Mouse (Mus musculus) embryonic facial prominence, embryonic 13.5 days (tissue): ENCODE data around the gene Cgref1. TPM values are rescaled to one million over a fixed set of nuclear protein-coding genes. Genes with fewer than 3 reads are reported as not detected.

Source experiments
- ATAC-seq: fragments of 200-750 bp; cut with Nextera tagmentation; 2 replicates; pipeline ENCODE4 v1.8.0; 2017; ENCODE audit warnings: low read depth; ENCODE audit not compliant: insufficient number of reproducible peaks, insufficient read depth, low FRiP score, low TSS enrichment
- H3K27ac ChIP-seq: fragments of 300-500 bp; sonication (generic); 2 replicates; pipeline ENCODE4 v1.5.1; 2015; ENCODE audit warnings: moderate library complexity, mild to moderate bottlenecking, inconsistent platforms
- H3K27me3 ChIP-seq: fragments of 300-500 bp; sonication (generic); 2 replicates; pipeline ENCODE4 v1.6.1; 2015; ENCODE audit warnings: mild to moderate bottlenecking, inconsistent platforms
- H3K36me3 ChIP-seq: fragments of 300-500 bp; sonication (generic); 2 replicates; pipeline ENCODE4 v1.6.1; 2015; ENCODE audit warnings: mild to moderate bottlenecking, inconsistent platforms
- H3K4me1 ChIP-seq: fragments of 300-500 bp; sonication (generic); 2 replicates; pipeline ENCODE4 v1.6.1; 2015; ENCODE audit warnings: inconsistent platforms
- H3K4me2 ChIP-seq: fragments of 300-500 bp; sonication (generic); 2 replicates; pipeline ENCODE4 v1.6.1; 2015; ENCODE audit warnings: moderate library complexity, mild to moderate bottlenecking, inconsistent platforms
- H3K4me3 ChIP-seq: fragments of 300-500 bp; sonication (generic); 2 replicates; pipeline ENCODE4 v1.5.1; 2015; ENCODE audit warnings: mild to moderate bottlenecking, inconsistent platforms
- H3K9ac ChIP-seq: fragments of 300-500 bp; sonication (generic); 2 replicates; pipeline ENCODE4 v1.6.1; 2015; ENCODE audit warnings: mild to moderate bottlenecking, inconsistent platforms
- H3K9me3 ChIP-seq: fragments of 300-500 bp; sonication (generic); 2 replicates; pipeline ENCODE4 v1.6.1; 2016; ENCODE audit warnings: inconsistent platforms
- WGBS: fragments of 180-500 bp; shearing (Covaris S2); methylation state at CpG from one replicate; pipeline ENCODE4 v1.1.7; 2015; ENCODE audit warnings: mixed read lengths; 5-methylcytosine and 5-hydroxymethylcytosine counted together
- polyA plus RNA-seq: library from polyadenylated mRNA; unstranded; fragments of >200 nt; fragmentation: Nextera tagmentation; extraction: Ambion mirVana; gene quantifications from 2 replicates; pipeline ENCODE4 v1.2.1, GENCODE M21; 2015

Gene Cgref1
- polyA plus RNA-seq, 1 experiment from 2014 or later = 11.5 TPM

DNA sequence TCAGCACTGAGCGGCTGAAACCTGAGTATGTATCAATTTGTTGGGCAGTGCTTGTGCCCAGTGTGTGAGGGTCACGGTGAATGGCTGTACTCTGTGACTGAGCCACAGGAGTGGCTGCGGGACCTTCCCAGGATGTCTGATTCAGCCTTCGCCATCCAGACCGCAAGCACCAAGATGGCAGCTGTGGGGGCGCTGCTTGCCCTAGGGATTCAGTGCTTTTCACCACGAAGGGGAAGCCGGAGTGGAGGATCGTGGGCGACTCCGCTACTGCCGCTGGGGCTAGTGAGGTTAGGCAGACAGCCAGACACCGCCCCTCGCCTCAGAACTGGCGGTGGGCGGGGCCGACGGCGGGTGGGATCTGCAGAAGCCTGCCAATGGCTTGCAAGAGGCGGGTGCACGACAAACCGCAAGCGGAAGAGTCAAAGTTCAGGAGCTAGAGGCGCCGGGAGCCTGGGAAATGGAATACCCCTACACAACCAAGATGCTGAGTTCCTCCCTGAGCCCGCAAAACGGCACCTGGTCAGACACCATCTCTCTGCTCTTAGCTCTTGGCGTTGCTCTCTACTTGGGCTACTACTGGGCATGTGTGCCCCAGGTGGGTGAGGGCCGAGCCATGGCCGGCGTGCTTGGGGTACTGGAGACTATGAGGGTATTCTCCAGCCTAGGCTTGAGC lies 4.4 kb upstream of the Cgref1 start:
- peak overlapping the region; percentile 83 for H3K27ac ChIP-seq
- under 1% methylated on average over 31 of the region's 31 CpGs for WGBS
- H3K9ac ChIP-seq = peak overlapping the region; percentile 61
- peaks cover 30% of the 10 kb centered on the region for H3K36me3 ChIP-seq
- ATAC-seq = peak; percentile 83
- peak overlapping the region; percentile 56 for H3K4me3 ChIP-seq
- H3K9me3 ChIP-seq = no peaks in the 10 kb centered on the region
- peaks cover 16% of the 10 kb centered on the region for H3K27me3 ChIP-seq
- peaks cover 28% of the 10 kb centered on the region for H3K4me1 ChIP-seq
- peak overlapping the region; percentile 89 for H3K4me2 ChIP-seq

DNA sequence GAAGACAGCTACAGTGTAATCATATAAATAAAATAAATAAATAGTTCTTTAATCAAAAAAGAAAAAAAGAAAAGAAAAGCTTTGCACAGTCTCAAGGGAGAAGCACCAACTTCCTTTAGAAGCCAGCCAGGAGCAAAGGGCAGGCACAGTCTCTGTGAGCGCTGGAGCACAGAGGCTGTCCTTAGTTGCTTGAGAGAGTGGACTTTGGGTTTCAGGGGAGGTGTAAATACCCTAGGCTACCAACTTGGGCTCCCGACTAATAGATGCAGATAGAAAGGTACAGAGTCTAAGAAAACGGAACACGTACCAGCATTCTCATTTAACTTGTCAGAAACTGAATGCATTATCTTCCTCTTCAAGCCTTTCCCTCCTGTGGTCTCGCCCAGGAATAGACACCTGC lies 3.2 kb upstream of the Cgref1 start:
- Histone ChIP-seq H3K4me1 (peaks cover 28% of the 10 kb centered on the region), H3K27me3 (peaks cover 21% of the 10 kb centered on the region), H3K36me3 (peaks cover 19% of the 10 kb centered on the region), H3K9me3 (no peaks in the 10 kb centered on the region), H3K4me3 (no peak overlapping the region), H3K4me2 (no peak overlapping the region), H3K9ac (no peak overlapping the region), H3K27ac (no peak overlapping the region)
- 70% methylated on average over 5 of the region's 5 CpGs for WGBS
- no peak for ATAC-seq

DNA sequence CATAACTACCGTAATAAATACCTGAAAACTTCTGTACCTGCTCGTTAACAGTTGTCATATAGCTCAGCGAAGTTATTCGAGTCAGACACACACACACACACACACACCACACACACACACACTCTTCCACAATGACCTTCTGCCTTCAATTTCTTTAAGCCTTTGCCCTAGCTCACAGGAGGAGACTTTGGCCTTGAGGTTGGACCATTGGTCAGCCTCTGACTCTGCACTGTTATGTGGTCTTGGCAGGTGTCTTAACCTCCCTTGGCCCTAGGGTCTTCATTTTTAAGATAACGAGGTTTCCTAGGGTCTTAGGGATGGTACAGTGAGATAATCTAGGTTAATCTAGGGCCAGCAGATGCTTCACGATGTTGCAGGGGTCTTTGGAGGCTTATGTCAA lies 1.0 kb downstream of the Cgref1 start:
- Histone ChIP-seq H3K36me3 (no peaks in the 10 kb centered on the region), H3K4me2 (no peak overlapping the region), H3K27ac (no peak overlapping the region), H3K9ac (no peak overlapping the region), H3K4me3 (no peak overlapping the region), H3K27me3 (peaks cover 21% of the 10 kb centered on the region), H3K9me3 (no peaks in the 10 kb centered on the region), H3K4me1 (peaks cover 16% of the 10 kb centered on the region)
- WGBS = 86% methylated on average over 6 of the region's 6 CpGs
- ATAC-seq = no peak

DNA sequence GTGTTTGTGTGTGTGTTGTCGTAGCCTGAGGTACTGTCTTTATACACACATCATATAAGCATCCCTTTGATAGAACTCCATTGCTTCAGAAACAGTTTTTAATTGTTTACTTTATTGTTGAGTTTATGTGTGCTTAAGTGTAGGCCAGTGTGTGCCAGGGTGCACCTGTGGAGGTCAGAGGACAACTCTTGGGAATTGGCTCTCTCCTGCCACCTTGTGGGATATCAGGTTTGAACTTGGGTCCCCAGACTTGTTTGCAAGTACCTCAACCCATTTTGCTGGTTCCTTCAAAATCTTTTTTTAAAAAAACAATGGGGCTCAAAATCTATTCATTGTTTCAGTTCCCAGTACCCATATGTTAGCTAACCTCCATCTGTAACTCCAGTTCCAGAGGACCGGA lies 2.4 kb downstream of the Cgref1 start:
- Histone ChIP-seq H3K27ac (no peak overlapping the region), H3K9ac (no peak overlapping the region), H3K9me3 (no peaks in the 10 kb centered on the region), H3K36me3 (no peaks in the 10 kb centered on the region), H3K27me3 (peaks cover 21% of the 10 kb centered on the region), H3K4me1 (peaks cover 7% of the 10 kb centered on the region), H3K4me2 (no peak overlapping the region), H3K4me3 (no peak overlapping the region)
- 87% methylated on average over 2 of the region's 2 CpGs for WGBS
- no peak for ATAC-seq

DNA sequence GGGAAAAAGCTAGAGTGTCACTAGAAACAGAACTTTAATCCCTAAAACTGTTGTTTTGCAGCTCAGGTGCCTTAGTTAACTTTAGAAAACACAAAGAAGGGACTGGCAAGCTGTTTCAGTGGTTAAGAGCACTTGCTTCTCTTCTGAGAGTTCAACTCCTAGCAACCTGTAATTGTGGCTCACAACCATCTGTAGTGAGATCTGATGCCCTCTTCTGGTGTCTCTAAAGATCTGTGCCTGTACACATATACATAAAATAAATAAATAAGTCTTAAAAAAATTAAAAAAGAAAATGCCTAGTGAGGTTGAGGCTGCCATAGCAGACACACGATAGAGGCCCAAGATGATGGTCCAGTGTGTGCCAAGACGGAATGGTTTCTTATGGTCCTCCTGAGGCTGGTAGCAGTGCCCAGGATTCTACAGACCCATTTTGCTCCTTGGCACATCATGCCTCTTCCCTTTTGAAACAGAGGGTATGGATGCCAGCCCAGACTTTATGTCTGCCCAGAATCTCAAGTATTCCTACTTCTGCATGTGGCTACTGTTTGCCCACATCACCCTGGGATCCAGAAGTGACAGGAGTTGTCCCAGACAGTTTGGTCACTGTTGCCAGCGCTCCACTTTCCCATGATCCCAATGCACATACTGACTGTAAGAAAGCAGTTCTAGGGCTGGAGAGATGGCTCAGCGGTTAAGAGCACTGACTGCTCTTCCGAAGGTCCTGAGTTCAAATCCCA lies 10.5 kb downstream of the Cgref1 start:
- no peaks in the 10 kb centered on the region for H3K36me3 ChIP-seq
- no peaks in the 10 kb centered on the region for H3K27me3 ChIP-seq

DNA sequence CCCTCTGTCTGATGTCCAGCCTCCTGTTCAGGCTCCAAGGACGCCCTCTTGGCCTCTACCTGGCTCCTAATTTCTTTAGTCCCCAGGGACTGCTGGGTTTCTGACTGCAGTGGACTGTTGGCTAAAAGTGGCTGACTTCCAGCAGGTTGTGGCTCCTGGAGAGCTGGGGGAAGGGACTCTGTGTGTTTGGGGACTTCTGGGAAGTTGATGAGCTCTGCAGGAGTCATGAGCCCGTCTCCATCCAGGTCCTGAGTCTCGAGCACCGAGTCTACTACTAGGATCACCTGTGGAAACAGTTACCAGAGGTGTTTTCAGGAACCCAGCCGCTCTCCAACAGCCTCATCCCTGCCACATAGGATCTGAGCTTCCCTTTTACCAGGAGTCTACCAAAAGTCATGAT lies 11.7 kb downstream of the Cgref1 start:
- Histone ChIP-seq H3K27ac (no peak overlapping the region), H3K4me3 (no peak overlapping the region), H3K4me2 (no peak overlapping the region), H3K9me3 (no peaks in the 10 kb centered on the region), H3K36me3 (no peaks in the 10 kb centered on the region), H3K4me1 (no peaks in the 10 kb centered on the region), H3K9ac (no peak overlapping the region), H3K27me3 (no peaks in the 10 kb centered on the region)
- no peak for ATAC-seq
- WGBS = 59% methylated on average over 5 of the region's 5 CpGs

More for the DNA sequence above, 10.5 kb downstream of the Cgref1 start:
- Histone ChIP-seq H3K9ac (no peak overlapping the region), H3K9me3 (no peaks in the 10 kb centered on the region), H3K4me3 (no peak overlapping the region), H3K4me2 (no peak overlapping the region), H3K27ac (no peak overlapping the region), H3K4me1 (no peaks in the 10 kb centered on the region)
- 92% methylated on average over 5 of the region's 5 CpGs for WGBS
- no peak for ATAC-seq

DNA sequence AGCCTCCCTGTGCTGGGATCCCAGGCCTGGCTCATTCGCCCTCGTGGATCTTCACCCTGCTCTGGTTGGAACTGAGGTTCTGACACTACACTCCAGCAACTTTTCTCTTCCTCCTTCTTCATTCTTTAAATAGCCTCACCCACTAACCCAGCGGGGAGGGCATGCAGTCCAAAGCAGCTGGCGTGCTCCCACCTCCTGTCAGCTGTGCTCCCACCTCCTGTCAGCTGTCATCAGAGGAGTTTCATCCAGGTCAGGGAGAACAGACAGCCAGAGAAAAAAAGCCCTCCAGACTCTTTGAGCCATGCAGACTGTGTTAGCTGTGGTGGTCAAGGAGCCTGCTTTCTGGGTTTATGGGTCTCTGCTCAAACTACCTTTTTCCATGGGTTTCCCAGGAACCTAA lies 14.0 kb downstream of the Cgref1 start:
- H3K27ac ChIP-seq = no peak overlapping the region
- no peak overlapping the region for H3K4me3 ChIP-seq
- no peak overlapping the region for H3K9ac ChIP-seq
- ATAC-seq = no peak
- no peak overlapping the region for H3K4me2 ChIP-seq
- 77% methylated on average over 4 of the region's 4 CpGs for WGBS
- no peaks in the 10 kb centered on the region for H3K27me3 ChIP-seq
- no peaks in the 10 kb centered on the region for H3K9me3 ChIP-seq
- H3K36me3 ChIP-seq = no peaks in the 10 kb centered on the region
- peaks cover 7% of the 10 kb centered on the region; the same call in 1 of the 2 replicates for H3K4me1 ChIP-seq

DNA sequence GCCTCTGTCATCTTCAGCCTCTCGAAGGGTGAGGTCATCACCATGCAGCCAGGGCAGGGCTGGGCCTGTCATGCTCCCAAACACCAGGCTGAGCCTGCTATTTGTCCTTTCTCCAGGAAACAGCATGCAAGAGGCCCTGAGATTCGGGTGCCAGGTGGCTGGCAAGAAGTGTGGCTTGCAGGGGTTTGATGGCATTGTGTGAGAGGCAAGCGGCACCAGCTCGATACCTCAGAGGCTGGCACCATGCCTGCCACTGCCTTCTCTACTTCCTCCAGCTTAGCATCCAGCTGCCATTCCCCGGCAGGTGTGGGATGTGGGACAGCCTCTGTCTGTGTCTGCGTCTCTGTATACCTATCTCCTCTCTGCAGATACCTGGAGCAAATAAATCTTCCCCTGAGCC lies 14.5 kb downstream of the Cgref1 start:
- no peaks in the 10 kb centered on the region for H3K27me3 ChIP-seq
- H3K36me3 ChIP-seq = no peaks in the 10 kb centered on the region
- 84% methylated on average over 6 of the region's 6 CpGs for WGBS
- H3K4me2 ChIP-seq = no peak overlapping the region
- H3K4me3 ChIP-seq = no peak overlapping the region
- no peaks in the 10 kb centered on the region for H3K9me3 ChIP-seq
- H3K27ac ChIP-seq = no peak overlapping the region
- no peak for ATAC-seq
- H3K9ac ChIP-seq = no peak overlapping the region
- peaks cover 7% of the 10 kb centered on the region; the same call in 1 of the 2 replicates for H3K4me1 ChIP-seq

DNA sequence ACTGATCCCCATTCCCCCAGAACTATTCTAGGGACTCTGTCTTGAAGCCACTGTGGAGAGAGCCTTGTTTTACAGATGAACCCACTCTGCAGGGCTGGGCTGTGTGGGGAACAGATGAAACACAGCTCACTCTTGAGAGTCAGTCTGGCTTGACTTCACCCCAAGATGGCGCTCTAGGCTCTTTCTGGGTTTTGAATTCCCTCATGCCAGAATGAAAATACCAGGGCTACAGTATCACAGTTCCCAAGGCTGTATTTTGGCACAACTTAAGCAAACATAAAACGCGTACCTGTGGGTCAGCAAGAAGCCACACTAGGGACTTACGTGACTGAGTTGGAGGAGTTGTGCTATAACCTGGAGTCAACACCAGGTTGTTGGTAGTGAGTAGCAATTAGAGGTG lies 15.3 kb downstream of the Cgref1 start:
- no peak for ATAC-seq
- Histone ChIP-seq H3K9me3 (no peaks in the 10 kb centered on the region), H3K27ac (no peak overlapping the region), H3K4me3 (no peak overlapping the region), H3K4me1 (peaks cover 7% of the 10 kb centered on the region; the same call in 1 of the 2 replicates), H3K27me3 (no peaks in the 10 kb centered on the region), H3K4me2 (no peak overlapping the region), H3K36me3 (0 out of 2 replicates have a peak, but pooled peaks cover 3% of the 10 kb centered on the region), H3K9ac (no peak overlapping the region)
- WGBS = 41% methylated on average over 4 of the region's 4 CpGs

DNA sequence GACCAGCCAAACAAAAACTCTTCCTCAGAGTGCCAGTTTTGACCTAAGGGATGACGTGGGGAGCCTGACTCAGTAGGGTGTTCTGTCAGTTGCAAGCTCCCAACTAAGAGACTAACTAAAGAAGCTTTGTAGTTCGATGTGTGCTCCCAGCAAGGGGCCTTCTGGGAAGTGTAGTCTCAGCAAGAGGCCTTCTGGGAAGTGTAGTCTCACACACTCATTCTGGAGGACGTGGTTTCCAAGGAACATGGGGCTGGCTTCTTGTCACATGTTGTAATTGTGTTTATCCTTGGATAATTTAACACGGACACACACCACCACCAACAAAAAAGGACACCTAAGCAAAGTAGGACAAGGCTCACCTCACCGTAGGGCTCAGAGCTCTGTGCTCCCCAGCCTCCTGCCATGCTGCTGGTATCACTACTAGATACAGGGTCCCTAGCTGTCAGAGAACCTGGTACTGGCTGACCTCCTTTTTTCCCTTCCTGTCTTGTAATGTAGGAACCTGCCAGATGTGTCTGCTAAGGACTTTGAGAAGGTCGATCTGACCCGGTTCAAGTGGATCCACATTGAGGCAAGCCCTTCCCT lies 17.4 kb downstream of the Cgref1 start:
- peaks cover 7% of the 10 kb centered on the region; the same call in 1 of the 2 replicates for H3K4me1 ChIP-seq
- peak overlapping the region; percentile 51 for H3K4me2 ChIP-seq
- peak overlapping the region; percentile 20; the same call in 1 of the 2 replicates for H3K4me3 ChIP-seq
- WGBS = 36% methylated on average over 7 of the region's 7 CpGs
- no peak for ATAC-seq
- no peak overlapping the region for H3K27ac ChIP-seq
- H3K27me3 ChIP-seq = no peaks in the 10 kb centered on the region
- 0 out of 2 replicates have a peak overlapping the region, but pooled peaks have one; percentile 27 for H3K9ac ChIP-seq
- H3K9me3 ChIP-seq = no peaks in the 10 kb centered on the region
- 0 out of 2 replicates have a peak, but pooled peaks cover 4% of the 10 kb centered on the region for H3K36me3 ChIP-seq

DNA sequence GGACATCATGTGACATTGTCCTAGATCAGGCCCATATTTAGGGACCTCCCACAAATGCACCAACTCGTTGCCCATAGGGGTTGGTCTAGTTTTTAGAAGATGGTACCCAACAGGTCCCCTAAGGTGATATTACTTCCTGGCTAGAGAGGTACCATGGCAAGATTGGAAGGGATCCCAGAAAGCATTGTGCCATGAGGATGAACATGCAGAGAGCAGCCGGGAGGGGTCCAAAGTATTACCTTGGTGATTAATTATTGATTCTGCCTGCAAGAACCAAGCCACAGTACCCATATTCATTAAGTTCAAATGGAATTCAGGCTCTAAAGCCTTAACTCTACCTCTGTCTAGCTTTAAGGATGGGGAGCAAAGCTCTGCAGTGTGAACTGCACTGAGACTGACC lies 19.3 kb downstream of the Cgref1 start:
- Histone ChIP-seq H3K36me3 (peaks cover 5% of the 10 kb centered on the region; the same call in 1 of the 2 replicates), H3K27ac (no peak overlapping the region), H3K9ac (no peak overlapping the region; the same call in 1 of the 2 replicates), H3K4me2 (no peak overlapping the region), H3K4me1 (peaks cover 24% of the 10 kb centered on the region), H3K4me3 (no peak overlapping the region), H3K9me3 (no peaks in the 10 kb centered on the region), H3K27me3 (no peaks in the 10 kb centered on the region)
- no peak for ATAC-seq
- 69% methylated on average over 2 of the region's 2 CpGs for WGBS
